Mouse (Mus musculus) heart, postnatal 25 days (tissue): ENCODE measurements around the gene Rad51c. TPM values are rescaled to one million over a fixed set of nuclear protein-coding genes. Genes with fewer than 3 reads are reported as not detected.
"Not testable (repeated sequence)": the region's sequence is repeated elsewhere in the genome, so short reads cannot be mapped to it uniquely, and the experiment has no call there.

ENCODE experiments used
- DNase-seq: peaks from one replicate; pipeline ENCODE4 v3.0.0; 2022; ENCODE audit warnings: low spot score
- intact Hi-C: fragments of 180-260 bp; cut with DNase I; formaldehyde crosslinking; loops from one replicate; pipeline ENCODE4 v1.15.1; 2025
- total RNA-seq, 2 experiments: library from RNA; stranded (reverse); gene quantifications; 2 replicates each; pipeline ENCODE4 v1.2.3; 2021

The Rad51c gene
- 1 to 10 TPM; 1.6 to 1.7 TPM for total RNA-seq

- intact Hi-C loops: loop anchor here (2.0 kb wide), 1 partner anchor 16 kb away; no protein-coding TSS in a partner anchor
- DNase-seq: no peak
These were observed at the start of gene Rad51c, which contains the start of gene Tex14 for GRCm38 (mm10) chr11:87404876-87405275. Rad51c (minus strand) TSS chr11:87404954. Tex14 (plus strand) TSS chr11:87405065.

DNA sequence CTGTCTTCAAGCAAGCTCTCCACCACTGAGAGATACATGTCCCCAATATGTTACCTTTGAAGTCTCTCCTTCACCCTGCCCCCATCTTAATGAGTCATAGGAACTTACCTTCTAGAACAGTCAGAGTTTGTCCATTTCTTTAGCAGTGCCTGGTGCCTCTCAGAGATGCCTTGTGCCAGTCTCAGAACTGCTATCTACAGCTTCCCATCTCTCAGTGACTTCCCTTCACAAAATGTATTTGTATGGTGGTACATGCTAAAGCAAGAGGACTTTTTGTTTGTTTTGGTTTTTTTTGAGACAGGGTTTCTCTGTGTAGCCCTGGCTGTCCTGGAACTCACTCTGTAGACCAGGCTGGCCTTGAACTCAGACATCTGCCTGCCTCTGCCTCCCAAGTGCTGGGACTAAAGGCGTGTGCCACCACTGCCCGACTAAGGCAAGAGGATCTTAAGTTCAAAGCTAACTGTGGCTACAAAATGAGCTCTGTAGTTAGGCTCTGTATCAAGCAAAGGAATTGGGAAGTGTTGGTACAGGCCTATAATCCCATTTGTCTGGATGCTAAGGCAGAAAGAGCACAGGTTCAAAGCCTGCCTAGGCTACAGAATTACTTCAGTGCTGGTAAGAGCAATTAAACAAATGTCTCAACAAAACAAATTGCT is 49.4 kb upstream of the Rad51c start:
- intact Hi-C loops: no loop called here
- DNase-seq: no peak

DNA sequence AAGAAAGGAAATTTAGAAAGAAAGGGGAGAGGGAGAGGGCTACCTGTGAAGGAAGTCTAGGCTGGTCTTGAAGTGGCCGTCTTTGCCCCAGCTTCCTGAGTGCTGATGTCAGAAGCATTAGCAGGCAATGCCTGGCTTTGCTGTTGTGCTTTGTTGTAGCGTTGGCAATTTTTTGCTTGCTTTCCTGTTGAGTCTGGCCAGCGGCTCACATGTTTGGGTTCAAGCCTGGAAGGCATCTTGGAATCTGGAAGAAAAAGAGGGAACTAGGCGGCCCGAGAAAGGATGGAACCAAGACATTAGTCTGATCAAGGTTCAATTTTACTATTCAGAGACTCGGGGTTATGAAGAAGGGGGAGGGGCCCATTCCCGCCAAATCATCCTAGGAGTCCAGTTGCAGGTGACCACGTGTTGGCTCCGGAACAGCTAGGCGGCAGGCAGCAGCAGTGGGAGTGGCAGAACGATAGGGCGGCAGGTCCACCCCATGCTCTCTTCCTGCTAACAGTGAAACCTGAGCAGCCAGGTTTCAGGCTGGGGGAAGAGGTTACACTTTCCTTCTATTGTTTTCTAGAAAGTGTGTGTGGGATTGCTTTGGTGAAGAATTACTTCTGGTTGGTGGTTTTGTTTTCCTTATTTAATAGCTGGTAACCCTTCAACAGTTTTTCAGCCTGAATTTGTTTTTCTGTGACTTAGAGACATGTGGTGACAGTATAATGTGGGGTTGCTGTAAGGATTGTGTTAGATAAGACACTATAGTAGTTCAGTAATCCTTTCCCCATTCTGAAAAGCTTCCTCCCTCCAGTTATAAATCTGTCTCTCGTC is 48.7 kb upstream of the Rad51c start:
- intact Hi-C loops: no loop called here

GRCm38 (mm10) chr11:87452779-87453178 is 48.0 kb upstream of the Rad51c start:
- intact Hi-C loops, DNase-seq: not testable (repeated sequence)

More for the DNA sequence above, 48.7 kb upstream of the Rad51c start:
- no peak for DNase-seq

GRCm38 (mm10) chr11:87449847-87450246 is 45.1 kb upstream of the Rad51c start:
- intact Hi-C loops, DNase-seq: not testable (repeated sequence)

DNA sequence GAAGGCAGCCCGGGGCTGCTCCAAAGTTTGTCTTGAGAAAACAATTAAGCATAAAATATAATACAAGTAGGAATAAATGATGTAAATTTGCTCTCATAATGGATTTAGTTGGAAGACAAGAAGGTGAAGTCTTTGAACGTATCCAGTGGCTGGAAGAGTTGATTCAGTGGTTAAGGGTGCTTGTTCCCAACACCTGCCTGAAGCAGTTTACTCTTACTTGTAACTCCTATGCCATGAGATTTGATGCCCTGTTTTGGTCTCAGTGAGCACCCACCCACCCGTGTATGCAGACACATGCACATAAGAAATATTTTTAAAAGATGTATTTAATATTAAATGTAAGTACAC is 44.4 kb upstream of the Rad51c start:
- DNase-seq: no peak
- intact Hi-C loops: no loop called here

DNA sequence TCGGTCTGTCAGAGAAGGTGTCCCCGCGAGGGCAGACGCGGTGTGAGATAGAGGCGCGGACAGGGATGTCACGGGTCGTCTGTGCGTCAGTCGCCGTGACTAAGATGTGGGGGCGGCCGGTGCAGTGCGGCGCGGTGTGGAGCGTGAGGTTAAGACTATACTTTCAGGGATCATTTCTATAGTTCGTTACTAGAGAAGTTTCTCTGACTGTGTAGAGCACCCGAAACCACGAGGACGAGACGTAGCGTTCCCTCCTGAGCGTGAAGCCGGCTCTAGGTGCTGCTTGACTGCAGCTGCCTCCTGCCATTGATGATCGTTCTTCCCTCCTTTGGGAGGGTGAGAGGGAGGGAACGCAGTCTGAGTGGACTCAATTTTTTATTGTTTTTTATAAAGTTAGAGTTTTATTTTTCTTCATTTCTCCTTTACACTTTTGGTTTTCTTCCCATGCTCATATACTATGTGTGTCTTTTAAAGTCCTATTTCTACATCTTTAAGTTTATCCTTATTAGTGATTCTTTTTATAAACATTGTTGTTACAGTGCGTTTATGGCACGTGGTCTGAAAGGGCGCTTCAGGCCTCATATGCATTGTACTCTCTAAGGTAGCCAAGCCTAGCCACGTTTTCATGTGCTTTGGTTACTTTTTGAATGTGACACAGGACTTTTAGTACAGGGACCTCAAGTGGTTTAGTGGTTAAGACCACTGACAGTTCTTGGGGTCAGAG is 43.9 kb upstream of the Rad51c start:
- intact Hi-C loops, DNase-seq: not testable (repeated sequence)

DNA sequence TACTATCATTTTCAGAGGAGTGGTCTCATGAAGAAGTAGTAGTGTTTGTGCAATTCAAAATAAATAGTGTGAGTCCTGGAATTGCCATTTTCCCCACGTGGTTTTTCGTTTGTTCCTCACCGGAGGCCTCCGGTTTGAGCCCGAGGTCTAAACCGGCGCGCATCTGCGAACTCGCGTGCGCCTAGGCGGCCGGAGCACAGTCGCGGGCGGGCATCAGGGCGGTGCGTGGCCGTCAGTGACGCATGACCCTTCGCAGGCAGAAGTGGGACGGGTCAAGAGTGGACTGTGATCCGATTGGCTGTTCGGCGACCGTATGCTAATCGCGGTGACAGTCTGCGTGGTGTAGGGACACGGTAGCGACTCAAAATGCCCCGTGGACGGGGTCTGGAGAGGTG is 43.3 kb upstream of the Rad51c start:
- intact Hi-C loops: not testable (repeated sequence)
- DNase-seq: peak; percentile 93

GRCm38 (mm10) chr11:87447429-87447828 is 42.7 kb upstream of the Rad51c start:
- intact Hi-C loops: no loop called here
- no peak for DNase-seq

GRCm38 (mm10) chr11:87446159-87446558 is 41.4 kb upstream of the Rad51c start:
- intact Hi-C loops: no loop called here

GRCm38 (mm10) chr11:87445593-87445992 is 40.8 kb upstream of the Rad51c start:
- intact Hi-C loops, DNase-seq: not testable (repeated sequence)

More at GRCm38 (mm10) chr11:87446159-87446558, 41.4 kb upstream of the Rad51c start:
- DNase-seq: no peak

DNA sequence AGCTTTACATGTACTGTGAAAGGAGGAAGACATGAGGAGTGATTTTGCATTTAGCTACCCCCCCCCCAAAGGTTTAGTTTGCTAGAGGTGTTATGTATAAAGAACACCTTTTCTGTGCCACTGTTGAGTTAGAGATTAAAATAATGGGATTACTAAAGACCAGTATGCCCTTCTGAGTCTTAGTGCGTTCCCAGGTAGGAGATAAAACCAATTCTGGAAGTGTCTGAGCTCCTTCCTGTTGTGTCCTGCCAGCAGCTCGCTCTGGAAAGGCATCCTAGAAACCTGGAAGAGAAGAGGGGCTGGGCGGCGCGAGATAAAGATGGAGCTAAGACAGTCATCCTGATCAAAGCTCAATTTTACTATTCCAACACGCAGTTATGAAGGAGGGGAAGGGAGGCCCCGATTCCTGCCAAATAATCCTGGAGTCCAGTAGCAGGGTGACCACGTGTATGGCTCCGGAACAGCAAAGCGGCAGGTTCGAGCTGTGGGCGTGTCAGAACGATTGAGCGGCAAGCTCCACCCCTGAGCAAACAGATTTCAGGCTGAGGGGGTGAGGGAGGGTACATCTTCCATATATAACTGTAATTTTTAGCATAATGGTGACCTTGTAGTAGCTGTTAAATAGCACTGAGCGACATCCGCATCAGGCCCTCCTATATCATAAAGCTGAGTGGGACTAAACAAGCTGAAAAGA is 40.1 kb upstream of the Rad51c start:
- intact Hi-C loops: no loop called here
- no peak for DNase-seq

DNA sequence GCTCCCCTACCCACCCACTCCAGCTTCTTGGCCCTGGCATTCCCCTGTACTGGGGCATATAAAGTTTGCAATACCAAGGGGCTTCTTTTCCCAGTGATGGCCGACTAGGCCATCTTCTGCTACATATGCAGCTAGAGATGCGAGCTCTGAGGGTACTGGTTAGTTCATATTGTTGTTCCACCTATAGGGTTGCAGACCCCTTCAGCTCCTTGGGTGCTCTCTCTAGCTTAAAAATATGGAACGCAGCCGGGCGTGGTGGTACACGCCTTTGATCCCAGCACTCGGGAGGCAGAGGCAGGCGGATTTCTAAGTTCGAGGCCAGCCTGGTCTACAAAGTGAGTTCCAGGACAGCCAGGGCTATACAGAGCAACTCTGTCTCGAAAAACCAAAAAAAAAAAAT is 39.3 kb upstream of the Rad51c start:
- intact Hi-C loops, DNase-seq: not testable (repeated sequence)

GRCm38 (mm10) chr11:87443373-87443883 is 38.7 kb upstream of the Rad51c start:
- intact Hi-C loops: no loop called here
- DNase-seq: no peak

DNA sequence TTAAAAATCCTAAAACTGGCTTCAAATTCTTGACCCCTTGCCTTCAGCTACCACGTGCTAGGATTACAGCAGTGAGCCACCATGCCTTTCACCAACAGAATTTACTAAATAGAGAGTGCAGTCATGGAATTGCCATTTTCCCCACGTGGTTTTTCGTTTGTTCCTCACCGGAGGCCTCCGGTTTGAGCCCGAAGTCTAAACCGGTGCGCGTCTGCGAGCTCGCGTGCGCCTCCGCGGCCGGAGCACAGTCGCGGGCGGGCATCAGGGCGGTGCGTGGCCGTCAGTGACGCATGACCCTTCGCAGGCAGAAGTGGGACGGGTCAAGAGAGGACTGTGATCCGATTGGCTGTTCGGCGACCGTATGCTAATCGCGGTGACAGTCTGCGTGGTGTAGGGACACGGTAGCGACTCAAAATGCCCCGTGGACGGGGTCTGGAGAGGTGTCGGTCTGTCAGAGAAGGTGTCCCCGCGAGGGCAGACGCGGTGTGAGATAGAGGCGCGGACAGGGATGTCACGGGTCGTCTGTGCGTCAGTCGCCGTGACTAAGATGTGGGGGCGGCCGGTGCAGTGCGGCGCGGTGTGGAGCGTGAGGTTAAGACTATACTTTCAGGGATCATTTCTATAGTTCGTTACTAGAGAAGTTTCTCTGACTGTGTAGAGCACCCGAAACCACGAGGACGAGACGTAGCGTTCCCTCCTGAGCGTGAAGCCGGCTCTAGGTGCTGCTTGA is 38.1 kb upstream of the Rad51c start:
- intact Hi-C loops: not testable (repeated sequence)
- DNase-seq: peak; percentile 78

GRCm38 (mm10) chr11:87439796-87440420 is 35.2 kb upstream of the Rad51c start:
- DNase-seq: no peak
- intact Hi-C loops: loop anchor here (2.0 kb wide), 1 partner anchor 13 kb away; no protein-coding TSS in a partner anchor

DNA sequence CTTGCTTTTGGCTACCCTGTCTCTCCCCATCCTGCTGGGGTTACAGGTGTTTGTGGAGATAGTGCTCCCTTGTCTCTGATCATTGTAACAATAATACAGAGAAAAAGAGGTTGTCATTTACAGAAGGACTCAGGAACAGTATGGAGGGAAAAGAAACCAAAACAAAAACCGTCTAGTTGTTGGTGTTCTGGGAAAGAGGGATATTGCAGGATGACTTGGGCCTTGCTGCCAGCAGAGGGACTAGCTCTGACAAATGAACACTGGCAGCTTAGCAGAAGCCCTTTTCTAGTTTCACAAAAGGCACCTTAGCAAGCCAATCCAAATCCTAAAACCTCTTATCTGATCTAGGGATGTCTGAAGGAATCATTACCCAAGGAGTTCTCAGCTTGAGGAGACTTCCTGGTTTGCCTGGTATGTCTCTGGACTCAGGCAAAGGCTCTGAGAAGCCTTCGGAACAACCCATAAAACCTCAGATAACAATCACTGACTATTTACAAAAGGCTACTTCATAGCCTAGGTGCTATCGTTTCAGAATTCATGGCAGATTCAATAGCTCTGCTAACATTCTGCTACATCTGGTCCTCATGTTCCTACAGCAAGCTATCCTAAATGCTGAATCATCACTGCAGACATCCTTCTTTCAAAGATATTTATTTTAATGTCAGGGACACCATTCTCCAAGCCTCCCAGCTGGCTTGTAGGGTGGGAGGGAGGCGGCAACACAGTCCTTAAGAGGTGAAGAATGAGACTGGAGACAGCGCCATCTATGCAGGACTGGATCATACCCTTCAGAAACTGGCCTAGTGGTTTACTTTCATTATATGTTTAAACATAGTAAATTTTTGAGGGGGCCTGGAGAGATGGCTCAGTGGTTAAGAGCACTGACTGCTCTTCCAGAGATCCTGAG is 31.8 kb upstream of the Rad51c start:
- intact Hi-C loops: no loop called here
- DNase-seq: no peak

DNA sequence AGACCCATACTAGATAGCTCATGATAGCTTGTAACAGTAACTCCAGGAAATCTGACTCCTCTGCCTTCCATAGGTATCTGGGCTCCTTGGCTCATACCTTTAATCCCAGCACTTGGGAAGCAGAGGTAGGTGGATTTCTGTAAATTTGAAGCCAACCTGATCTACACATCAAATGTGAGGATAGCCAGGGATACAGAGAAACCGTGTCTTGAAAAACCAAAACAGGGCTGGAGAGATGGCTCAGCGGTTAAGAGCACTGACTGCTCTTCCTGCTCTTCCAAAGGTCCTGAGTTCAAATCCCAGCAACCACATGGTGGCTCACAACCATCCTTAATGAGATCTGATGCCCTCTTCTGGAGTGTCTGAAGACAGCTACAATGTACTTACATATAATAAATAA is 30.4 kb upstream of the Rad51c start:
- DNase-seq, intact Hi-C loops: not testable (repeated sequence)
